Mouse (Mus musculus) liver, embryonic 16.5 days (tissue): ENCODE data around the gene H2-DMb1. TPM values are rescaled to one million over a fixed set of nuclear protein-coding genes. Genes with fewer than 3 reads are reported as not detected.

Source experiments
- ATAC-seq: fragments of 200-750 bp; cut with Nextera tagmentation; 2 replicates; pipeline ENCODE4 v1.8.0; 2017; ENCODE audit warnings: low read depth, mild to moderate bottlenecking, moderate number of reproducible peaks, moderate library complexity
- H3K27ac ChIP-seq: fragments of 300-500 bp; sonication (generic); 2 replicates; pipeline ENCODE4 v1.5.1; 2014; ENCODE audit warnings: mild to moderate bottlenecking, low read length
- H3K27me3 ChIP-seq: fragments of 300-500 bp; sonication (generic); 2 replicates; pipeline ENCODE4 v1.6.1; 2014; ENCODE audit warnings: low read depth, low read length, mixed read lengths; ENCODE audit not compliant: control insufficient read depth, insufficient read depth
- H3K36me3 ChIP-seq: fragments of 300-500 bp; sonication (generic); 2 replicates; pipeline ENCODE4 v1.6.1; 2014; ENCODE audit warnings: mild to moderate bottlenecking; ENCODE audit not compliant: control insufficient read depth, insufficient read depth
- H3K4me1 ChIP-seq: fragments of 300-500 bp; sonication (generic); 2 replicates; pipeline ENCODE4 v1.6.1; 2014; ENCODE audit warnings: low read depth, low read length, mixed read lengths; ENCODE audit not compliant: control insufficient read depth
- H3K4me2 ChIP-seq: fragments of 300-500 bp; sonication (generic); 2 replicates; pipeline ENCODE4 v1.6.1; 2014; ENCODE audit warnings: low read depth, low read length, mixed read lengths
- H3K4me3 ChIP-seq: fragments of 300-500 bp; sonication (generic); 2 replicates; pipeline ENCODE4 v1.5.1; 2014; ENCODE audit warnings: low read depth, mild to moderate bottlenecking, low read length
- H3K9ac ChIP-seq: fragments of 300-500 bp; sonication (generic); 2 replicates; pipeline ENCODE4 v1.6.1; 2014; ENCODE audit warnings: low read depth, low read length
- H3K9me3 ChIP-seq: fragments of 300-500 bp; sonication (generic); replicated peaks from 2 replicates; pipeline ENCODE4 v1.6.1; 2016; ENCODE audit warnings: low read length; ENCODE audit not compliant: control insufficient read depth
- WGBS: fragments of 180-500 bp; shearing (Covaris S2); extraction: QIAGEN DNeasy Blood & Tissue Kit; methylation state at CpG from one replicate; pipeline ENCODE4 v1.1.7; 2014; ENCODE audit not compliant: insufficient replicate concordance; 5-methylcytosine and 5-hydroxymethylcytosine counted together
- polyA plus RNA-seq: library from polyadenylated mRNA; unstranded; fragments of >200 nt; fragmentation: Nextera tagmentation; extraction: Ambion mirVana; gene quantifications from 2 replicates; pipeline ENCODE4 v1.2.1, GENCODE M21; 2015

The H2-DMb1 gene
- polyA plus RNA-seq, 1 experiment from 2014 or later: 1.5 TPM

DNA sequence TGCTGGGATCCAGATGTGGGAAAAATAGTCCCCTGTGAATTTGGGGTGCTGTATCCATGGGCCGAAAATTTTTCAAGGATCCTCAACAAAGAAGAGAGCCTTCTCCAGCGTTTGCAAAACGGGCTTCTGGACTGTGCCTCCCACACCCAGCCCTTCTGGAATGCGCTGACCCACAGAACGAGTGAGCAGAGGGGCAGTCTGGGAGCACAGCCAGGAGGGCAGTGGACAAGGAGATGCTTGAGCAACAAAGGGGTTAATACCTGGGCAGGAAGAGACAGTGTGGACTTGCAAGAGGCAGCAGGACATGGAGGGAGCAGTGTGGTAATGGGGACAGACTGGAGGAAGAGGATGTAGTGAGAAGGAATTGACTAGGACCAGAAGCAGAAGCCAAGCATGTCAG, 2.7 kb downstream of the H2-DMb1 start:
- no peak for ATAC-seq
- no peaks in the 10 kb centered on the region for H3K4me1 ChIP-seq
- H3K27me3 ChIP-seq: no peaks in the 10 kb centered on the region
- no peak overlapping the region for H3K4me3 ChIP-seq
- no peaks in the 10 kb centered on the region for H3K36me3 ChIP-seq
- H3K27ac ChIP-seq: no peak overlapping the region
- H3K9me3 ChIP-seq: no peaks in the 10 kb centered on the region
- H3K4me2 ChIP-seq: no peak overlapping the region
- H3K9ac ChIP-seq: no peak overlapping the region
- 50% methylated on average over 5 of the region's 5 CpGs for WGBS

DNA sequence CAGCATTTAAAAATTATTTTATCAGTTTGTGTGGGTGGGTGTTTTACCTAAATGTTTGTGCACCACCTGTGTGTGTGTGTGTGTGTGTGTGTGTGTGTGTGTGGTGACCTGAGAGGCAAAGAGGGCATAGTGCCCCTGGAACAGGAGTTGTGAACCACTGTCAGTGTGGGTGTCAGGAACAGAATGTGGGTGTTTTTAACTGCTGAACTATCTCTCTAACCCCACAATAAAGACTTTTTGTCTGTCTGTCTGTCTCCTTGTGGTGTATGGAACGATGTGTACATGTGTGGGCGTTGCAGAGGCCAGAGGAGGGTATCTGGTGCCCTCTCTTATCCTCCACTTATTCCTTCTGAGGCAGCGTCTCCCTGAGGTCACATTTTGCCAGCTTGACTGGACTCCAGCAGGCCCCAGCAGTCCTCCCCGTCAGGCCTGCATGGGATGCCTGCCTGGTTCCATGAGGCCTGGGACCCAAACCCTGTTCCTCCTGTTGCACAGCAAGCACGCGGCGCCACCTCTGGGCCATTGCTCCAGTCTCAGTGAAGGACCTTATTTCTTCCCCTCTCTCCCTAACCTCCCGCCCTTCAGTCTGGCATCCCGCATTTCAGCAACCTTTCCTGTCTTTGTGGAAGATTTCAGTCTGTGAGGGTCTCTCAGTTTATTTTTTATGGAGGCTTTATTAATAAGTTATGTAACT, 11.5 kb downstream of the H2-DMb1 start:
- H3K4me3 ChIP-seq: no peak overlapping the region
- H3K27ac ChIP-seq: no peak overlapping the region
- H3K4me2 ChIP-seq: no peak overlapping the region
- no peaks in the 10 kb centered on the region for H3K27me3 ChIP-seq
- 42% methylated on average over 9 of the region's 9 CpGs for WGBS
- no peak for ATAC-seq
- H3K9me3 ChIP-seq: no peaks in the 10 kb centered on the region
- H3K4me1 ChIP-seq: no peaks in the 10 kb centered on the region
- H3K36me3 ChIP-seq: no peaks in the 10 kb centered on the region
- no peak overlapping the region for H3K9ac ChIP-seq

DNA sequence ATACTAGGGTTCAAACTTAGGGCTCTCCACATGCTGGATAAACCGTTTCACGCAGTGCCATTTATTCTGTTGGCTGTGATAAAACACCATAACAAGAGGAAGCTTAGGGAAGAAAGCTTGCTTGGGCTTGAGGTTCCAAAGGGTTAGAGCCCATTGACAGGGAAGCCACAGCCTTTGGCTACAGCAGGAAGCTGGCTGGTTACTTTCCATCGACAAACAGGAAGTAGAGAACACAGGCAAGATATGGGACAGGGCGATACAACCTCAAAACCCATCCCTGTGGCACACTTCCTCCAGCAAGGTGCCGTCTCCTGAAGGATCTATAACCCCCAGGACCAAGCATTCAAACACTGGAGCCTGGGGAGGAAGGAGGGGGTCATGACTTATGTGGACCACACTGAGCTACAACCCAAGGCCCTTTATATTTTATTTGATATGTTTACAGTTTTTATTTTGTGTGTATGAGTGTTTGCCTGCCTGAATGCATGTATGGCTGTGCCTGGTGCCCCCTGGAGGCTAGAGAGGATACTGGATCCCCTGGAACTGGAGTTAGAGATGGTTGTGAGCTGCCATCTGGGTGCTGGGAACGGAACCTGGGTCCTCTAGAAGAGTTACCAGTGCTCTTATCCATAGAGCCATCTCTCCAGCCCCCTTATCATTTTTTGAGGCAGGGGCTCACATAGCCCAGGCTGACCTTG, 12.3 kb downstream of the H2-DMb1 start:
- no peak for ATAC-seq

DNA sequence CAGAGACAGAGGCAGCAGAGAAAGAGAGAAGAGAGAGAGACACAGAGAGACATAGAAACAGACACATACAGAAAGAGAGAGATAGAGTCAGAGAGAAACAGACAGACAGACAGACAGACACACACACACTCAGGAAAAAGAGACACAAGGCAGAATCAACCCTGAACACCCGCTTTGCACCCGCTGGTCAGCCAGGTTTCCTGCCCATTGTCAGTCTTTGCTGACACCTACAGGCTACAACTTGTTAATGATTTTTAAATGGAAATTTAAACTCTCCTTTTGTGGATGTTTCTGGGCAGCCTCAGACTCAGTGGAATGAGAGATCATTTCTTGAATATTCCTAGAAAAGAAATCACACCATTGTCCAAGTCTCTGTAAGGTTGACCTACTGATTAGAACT, 16.4 kb downstream of the H2-DMb1 start:
- H3K36me3 ChIP-seq: no peaks in the 10 kb centered on the region
- H3K4me2 ChIP-seq: no peak overlapping the region
- H3K9ac ChIP-seq: no peak overlapping the region
- WGBS: 0% methylated on average over 2 of the region's 2 CpGs
- no peak overlapping the region for H3K4me3 ChIP-seq
- no peaks in the 10 kb centered on the region for H3K9me3 ChIP-seq
- ATAC-seq: no peak
- H3K4me1 ChIP-seq: no peaks in the 10 kb centered on the region; the same call in 1 of the 2 replicates
- H3K27ac ChIP-seq: no peak overlapping the region
- no peaks in the 10 kb centered on the region for H3K27me3 ChIP-seq

More for the DNA sequence above, 12.3 kb downstream of the H2-DMb1 start:
- no peak overlapping the region for H3K9ac ChIP-seq
- H3K4me2 ChIP-seq: no peak overlapping the region
- no peaks in the 10 kb centered on the region for H3K27me3 ChIP-seq
- no peak overlapping the region for H3K4me3 ChIP-seq
- H3K4me1 ChIP-seq: no peaks in the 10 kb centered on the region
- WGBS: 25% methylated on average over 6 of the region's 6 CpGs
- H3K27ac ChIP-seq: no peak overlapping the region
- H3K9me3 ChIP-seq: no peaks in the 10 kb centered on the region
- no peaks in the 10 kb centered on the region for H3K36me3 ChIP-seq

DNA sequence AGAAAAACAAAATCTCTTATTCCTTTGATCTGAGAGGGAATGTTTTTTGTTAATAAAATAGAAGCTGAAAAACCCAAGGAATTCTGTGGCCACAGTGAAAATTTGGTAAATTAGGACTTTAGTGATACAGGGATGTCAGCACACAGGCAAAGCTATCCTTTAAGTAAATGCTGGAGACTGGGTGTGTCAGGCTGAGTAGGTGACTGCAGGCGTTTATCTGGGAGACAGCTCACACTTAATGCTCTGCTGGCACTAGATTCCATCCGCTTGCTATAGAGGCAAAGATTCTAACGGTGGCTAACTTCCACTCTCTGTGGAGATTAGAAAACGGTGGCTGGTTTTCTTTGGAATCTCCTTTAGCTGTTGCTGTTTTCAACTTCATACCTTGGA, 17.6 kb downstream of the H2-DMb1 start:
- no peak for ATAC-seq
- H3K27me3 ChIP-seq: no peaks in the 10 kb centered on the region
- H3K27ac ChIP-seq: no peak overlapping the region
- H3K4me2 ChIP-seq: no peak overlapping the region
- H3K4me1 ChIP-seq: no peaks in the 10 kb centered on the region; the same call in 1 of the 2 replicates
- no peaks in the 10 kb centered on the region for H3K9me3 ChIP-seq
- H3K9ac ChIP-seq: no peak overlapping the region
- WGBS: 2% methylated on average over 4 of the region's 4 CpGs
- no peaks in the 10 kb centered on the region for H3K36me3 ChIP-seq
- no peak overlapping the region for H3K4me3 ChIP-seq

DNA sequence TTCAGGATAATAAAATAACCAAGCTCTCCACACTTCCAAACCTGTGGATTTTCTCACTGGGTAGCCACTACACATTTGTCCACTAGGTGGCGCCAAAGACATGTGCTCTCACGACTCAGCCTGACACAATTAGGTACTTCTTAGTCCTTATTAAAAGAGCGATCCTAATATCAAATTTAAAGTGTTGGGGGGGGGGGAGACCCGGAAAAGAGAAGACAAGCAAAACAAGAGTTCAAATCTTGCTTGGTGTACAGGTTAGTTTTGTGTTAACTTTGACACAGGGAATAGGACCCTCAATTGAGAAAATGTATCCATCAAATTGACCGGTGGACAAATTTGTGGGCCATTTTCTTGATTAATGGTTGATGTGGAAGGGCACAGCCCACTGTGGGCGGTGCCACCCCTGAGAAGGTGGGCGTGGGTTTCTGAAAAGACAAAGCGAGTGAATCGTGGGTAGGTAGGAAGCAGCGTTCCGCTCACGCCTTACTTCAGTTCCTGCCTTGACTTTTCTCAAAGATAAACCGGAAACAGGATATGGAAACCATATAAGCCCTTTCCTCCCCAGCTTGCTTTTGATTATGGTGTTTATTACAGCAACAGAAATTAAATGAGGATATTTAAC, 18.1 kb downstream of the H2-DMb1 start:
- Histone ChIP-seq H3K4me1 (no peaks in the 10 kb centered on the region; the same call in 1 of the 2 replicates), H3K9ac (no peak overlapping the region), H3K27me3 (no peaks in the 10 kb centered on the region), H3K9me3 (no peaks in the 10 kb centered on the region), H3K36me3 (no peaks in the 10 kb centered on the region), H3K4me2 (peak overlapping the region; percentile 29), H3K4me3 (peak overlapping the region; percentile 27; the same call in 1 of the 2 replicates), H3K27ac (no peak overlapping the region)
- 12% methylated on average over 13 of the region's 13 CpGs for WGBS
- peak; percentile 54; the same call in 1 of the 2 replicates for ATAC-seq

DNA sequence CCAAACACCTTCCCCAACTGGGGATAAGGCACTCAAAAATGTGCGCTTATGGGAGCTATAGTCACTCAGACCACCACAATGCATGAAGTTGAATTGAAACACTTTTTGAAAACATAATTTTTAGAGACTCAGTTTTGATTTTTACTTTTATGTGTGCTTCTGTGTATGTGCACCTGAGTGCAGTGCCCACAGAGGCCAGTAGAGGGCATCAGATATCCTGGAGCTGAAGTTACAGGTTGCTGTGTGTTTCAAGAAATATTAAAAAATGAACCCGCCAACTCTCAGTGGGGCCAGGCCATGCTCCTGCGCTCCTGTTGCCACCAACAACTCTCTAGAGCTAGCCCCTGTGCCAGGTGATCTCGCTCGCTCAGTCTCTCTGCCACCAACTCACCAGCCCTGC, 19.7 kb downstream of the H2-DMb1 start:
- Histone ChIP-seq H3K27ac (no peak overlapping the region), H3K4me1 (no peaks in the 10 kb centered on the region; the same call in 1 of the 2 replicates), H3K36me3 (no peaks in the 10 kb centered on the region), H3K27me3 (no peaks in the 10 kb centered on the region), H3K9me3 (no peaks in the 10 kb centered on the region; the same call in 1 of the 2 replicates), H3K4me3 (no peak overlapping the region), H3K4me2 (no peak overlapping the region), H3K9ac (no peak overlapping the region)
- WGBS: 81% methylated on average over 5 of the region's 5 CpGs
- ATAC-seq: no peak

DNA sequence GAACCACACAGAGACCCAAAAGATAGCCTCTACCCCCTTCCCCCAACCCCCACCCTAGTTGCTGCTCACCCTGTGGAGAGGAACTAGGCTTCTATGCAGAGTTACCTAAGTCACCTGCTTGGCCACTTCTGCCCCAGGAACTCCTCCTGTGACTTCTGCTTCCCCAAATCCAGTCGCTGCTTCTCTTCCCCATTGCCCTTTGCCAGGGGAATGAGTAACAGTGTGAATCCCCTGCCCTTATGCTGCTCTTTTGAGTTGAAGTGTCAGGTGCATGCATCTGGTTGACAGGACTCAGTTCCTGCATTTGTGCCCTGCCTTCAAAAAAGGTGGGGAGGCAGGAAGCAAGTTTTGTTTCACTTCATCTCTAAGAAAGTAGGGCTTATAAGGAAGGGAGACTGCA, 21.2 kb downstream of the H2-DMb1 start:
- no peak for ATAC-seq
- no peaks in the 10 kb centered on the region for H3K36me3 ChIP-seq
- H3K27ac ChIP-seq: no peak overlapping the region
- no peaks in the 10 kb centered on the region; the same call in 1 of the 2 replicates for H3K4me1 ChIP-seq
- H3K27me3 ChIP-seq: no peaks in the 10 kb centered on the region
- H3K4me2 ChIP-seq: no peak overlapping the region
- 18% methylated on average over 1 of the region's 1 CpGs for WGBS
- H3K4me3 ChIP-seq: no peak overlapping the region
- no peaks in the 10 kb centered on the region; the same call in 1 of the 2 replicates for H3K9me3 ChIP-seq
- H3K9ac ChIP-seq: no peak overlapping the region

DNA sequence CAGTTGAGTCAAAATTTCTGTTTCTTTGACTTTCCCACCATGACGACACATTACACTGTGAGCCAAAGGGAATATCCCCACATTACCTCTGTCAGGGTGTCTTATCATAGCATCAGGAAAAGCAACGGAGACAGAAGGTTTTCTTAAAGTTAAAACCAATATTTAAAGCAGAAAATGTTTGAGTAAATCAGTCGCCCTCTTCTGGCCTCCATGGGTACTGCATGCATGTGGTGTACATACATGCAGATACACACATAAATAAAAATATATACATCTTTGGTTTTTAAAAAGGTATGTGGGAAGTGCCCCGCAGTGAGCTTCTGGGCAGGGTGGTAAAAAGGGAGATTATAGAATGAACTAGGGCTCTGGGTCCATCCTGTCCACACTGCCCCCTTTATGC, 24.3 kb downstream of the H2-DMb1 start:
- Histone ChIP-seq H3K4me2 (no peak overlapping the region), H3K9ac (no peak overlapping the region), H3K27ac (no peak overlapping the region), H3K4me3 (no peak overlapping the region), H3K36me3 (no peaks in the 10 kb centered on the region), H3K27me3 (no peaks in the 10 kb centered on the region), H3K4me1 (no peaks in the 10 kb centered on the region), H3K9me3 (no peaks in the 10 kb centered on the region; the same call in 1 of the 2 replicates)
- WGBS: 56% methylated on average over 4 of the region's 4 CpGs
- no peak for ATAC-seq
